In genomic region chr1:178552278-178552897, GRCm38 (mm10) we compare ENCODE assay signal across 20 mouse cellular contexts. TPM values are rescaled to one million over a fixed set of nuclear protein-coding genes. Genes with fewer than 3 reads are reported as not detected.
DNase-seq lines count a peak whose midpoint lies in the region; ATAC-seq lines count a peak whose summit lies in the region.
"Had no signal": no experiment of that assay in that cellular context is flagged by ENCODE, and none has a peak within 500 bp of the region (broad histone marks: within the 10 kb centered on the region; RNA-seq: fewer than 3 reads in every experiment).

No protein-coding gene starts in this region.

- H3K4me2 ChIP-seq in kidney, embryonic 14.5 days (replicated peaks; ENCODE audit: low read depth, low read length): no peak overlapping the region
- no peak overlapping the region for H3K4me2 ChIP-seq in forebrain, embryonic 13.5 days
- H3K4me2 ChIP-seq: lung, embryonic 14.5 days; midbrain, embryonic 13.5 days; stomach, embryonic 15.5 days had no signal

- no peaks in the 10 kb centered on the region for H3K9me3 ChIP-seq in heart, embryonic 10.5 days
- H3K9me3 ChIP-seq in kidney, embryonic 14.5 days (ENCODE audit: control insufficient read depth, low read length): no peaks in the 10 kb centered on the region
- no peaks in the 10 kb centered on the region for H3K9me3 ChIP-seq in forebrain, embryonic 13.5 days (replicated peaks)
- H3K9me3 ChIP-seq: midbrain, embryonic 13.5 days; stomach, embryonic 15.5 days had no signal

- H3K27ac ChIP-seq in heart, embryonic 10.5 days: peak overlapping the region; percentile 72
- no peak overlapping the region for H3K27ac ChIP-seq in kidney, embryonic 14.5 days (ENCODE audit: low read depth, low read length)
- H3K27ac ChIP-seq in forebrain, embryonic 13.5 days: no peak overlapping the region
- H3K27ac ChIP-seq: liver, embryonic 14.5 days; midbrain, embryonic 13.5 days; stomach, embryonic 15.5 days had no signal

- 0 out of 2 replicates have a peak, but pooled peaks have one; percentile 11 for ATAC-seq in kidney, embryonic 14.5 days (ENCODE audit: low FRiP score, low TSS enrichment)
- ATAC-seq in forebrain, embryonic 13.5 days: no peak
- ATAC-seq: forebrain, embryonic 14.5 days; midbrain, embryonic 13.5 days had no signal

- H3K4me3 ChIP-seq in heart, embryonic 10.5 days: 0 out of 2 replicates have a peak overlapping the region, but pooled peaks have one; percentile 19
- H3K4me3 ChIP-seq in kidney, embryonic 14.5 days (ENCODE audit: low read length): no peak overlapping the region
- H3K4me3 ChIP-seq in forebrain, embryonic 13.5 days: no peak overlapping the region
- H3K4me3 ChIP-seq: midbrain, embryonic 13.5 days; stomach, embryonic 15.5 days had no signal

- H3K4me1 ChIP-seq in heart, embryonic 10.5 days: peaks cover 50% of the 10 kb centered on the region
- 0 out of 2 replicates have a peak, but pooled peaks cover 2% of the 10 kb centered on the region for H3K4me1 ChIP-seq in kidney, embryonic 14.5 days (ENCODE audit: control insufficient read depth, insufficient read depth, low read length)
- H3K4me1 ChIP-seq in forebrain, embryonic 13.5 days: peaks cover 4% of the 10 kb centered on the region; the same call in 1 of the 2 replicates
- H3K4me1 ChIP-seq: stomach, embryonic 15.5 days had no signal

- DNase-seq in heart, embryonic 10.5 days (ENCODE audit: low spot score): no peak
- no peak for DNase-seq in heart, postnatal 14 days
- DNase-seq in kidney, adult 11 months: no peak
- DNase-seq in retina, postnatal 1 day: peak; percentile 11
- no peak for DNase-seq in retina, embryonic 14.5 days (ENCODE audit: low spot score)
- no peak for DNase-seq in layer of hippocampus, adult 9-10 months (ENCODE audit: low spot score)
- DNase-seq: adrenal gland, postnatal 14 days; cerebellum, adult 9-10 months; kidney, adult 18-20 months; kidney, postnatal 14 days; layer of hippocampus, postnatal 36 days; right cerebral cortex, postnatal 4 days; thymus, postnatal 25 days had no signal

- 39% methylated on average over 6 of the region's 6 CpGs for whole genome bisulfite sequencing in heart, embryonic 10.5 days
- WGBS in kidney, embryonic 14.5 days: 76% methylated on average over 6 of the region's 6 CpGs
- WGBS in forebrain, embryonic 13.5 days: 95% methylated on average over 6 of the region's 6 CpGs

- peaks cover 14% of the 10 kb centered on the region for H3K36me3 ChIP-seq in heart, embryonic 10.5 days
- H3K36me3 ChIP-seq in kidney, embryonic 14.5 days (ENCODE audit: control insufficient read depth, insufficient read depth, low read length): peaks cover 2% of the 10 kb centered on the region; the same call in 1 of the 2 replicates
- H3K36me3 ChIP-seq in forebrain, embryonic 13.5 days (ENCODE audit: poor library complexity, severe bottlenecking): no peaks in the 10 kb centered on the region
- H3K36me3 ChIP-seq: midbrain, embryonic 13.5 days; stomach, embryonic 15.5 days had no signal

- no peaks in the 10 kb centered on the region for H3K27me3 ChIP-seq in heart, embryonic 10.5 days (ENCODE audit: insufficient read depth, poor library complexity, severe bottlenecking)
- H3K27me3 ChIP-seq in kidney, embryonic 14.5 days (ENCODE audit: control insufficient read depth, insufficient read depth, low read length): no peaks in the 10 kb centered on the region
- H3K27me3 ChIP-seq in forebrain, embryonic 13.5 days: no peaks in the 10 kb centered on the region
- H3K27me3 ChIP-seq: midbrain, embryonic 13.5 days; stomach, embryonic 15.5 days had no signal

- intact Hi-C loops in heart, postnatal 14 days (cut with DNase I): no loop called here

- H3K9ac ChIP-seq in kidney, embryonic 14.5 days (ENCODE audit: low read depth, low read length): no peak overlapping the region
- H3K9ac ChIP-seq in forebrain, embryonic 13.5 days: no peak overlapping the region
- H3K9ac ChIP-seq: liver, embryonic 14.5 days; lung, embryonic 14.5 days; midbrain, embryonic 13.5 days; stomach, embryonic 15.5 days had no signal

RNA-seq across cellular contexts. Expression of gene Kif26b, which starts 23.5 kb away (rescaled TPM):
- 13.5 and 19.1 TPM in 2 replicates for polyA plus RNA-seq in heart, embryonic 10.5 days (2016; fragmentation: Nextera tagmentation; extraction: Ambion mirVana)
- 1 to 10 TPM; 4.5 to 5.9 TPM for total RNA-seq in heart, postnatal 14 days (2021)
- 14.8 and 22.9 TPM in 2 replicates for polyA plus RNA-seq in kidney, embryonic 14.5 days (2014; fragmentation: Nextera tagmentation; extraction: Ambion mirVana)
- 2.7 and 2.9 TPM in 2 replicates for polyA plus RNA-seq in forebrain, embryonic 13.5 days (2015; fragmentation: Nextera tagmentation; extraction: Ambion mirVana)
